Mouse (Mus musculus) testis, adult 2 months (tissue): ENCODE data around the gene Polrmt.

ENCODE experiments used
- CTCF ChIP-seq: fragments of 200-500 bp; IDR thresholded peaks from 2 replicates; pipeline ENCODE4 v1.5.1; 2012; ENCODE audit warnings: low read depth, mild to moderate bottlenecking, inconsistent platforms, low read length, moderate library complexity; ENCODE audit not compliant: control insufficient read depth, insufficient read depth, insufficient replicate concordance
- POLR2A ChIP-seq: fragments of 200-500 bp; IDR thresholded peaks from 2 replicates; pipeline ENCODE4 v1.6.1; 2012; ENCODE audit warnings: low read depth, mild to moderate bottlenecking, inconsistent platforms, low read length, moderate library complexity; ENCODE audit not compliant: control insufficient read depth

GRCm38 (mm10) chr10:79768400-79768799 is 22.0 kb upstream of the Polrmt start:
- TF ChIP-seq POLR2A (no peak), CTCF (peak; percentile 85; the same call in 1 of the 2 replicates)
